Mouse (Mus musculus) stomach, embryonic 14.5 days (tissue): Measurements from ENCODE around the gene A4galt. TPM values are rescaled to one million over a fixed set of nuclear protein-coding genes. Genes with fewer than 3 reads are reported as not detected.

Experiments used
- ATAC-seq: fragments of 200-750 bp; cut with Nextera tagmentation; 2 replicates; pipeline ENCODE4 v1.8.0; 2017; ENCODE audit warnings: low read depth, moderate TSS enrichment; ENCODE audit not compliant: insufficient number of reproducible peaks, insufficient read depth, low FRiP score
- H3K27ac ChIP-seq: fragments of 300-500 bp; sonication (generic); 2 replicates; pipeline ENCODE4 v1.5.1; 2014; ENCODE audit warnings: mild to moderate bottlenecking, low read length, moderate library complexity, mixed read lengths
- H3K27me3 ChIP-seq: fragments of 300-500 bp; sonication (generic); 2 replicates; pipeline ENCODE4 v1.6.1; 2014; ENCODE audit warnings: low read length, control low read depth, mixed read lengths; ENCODE audit not compliant: control insufficient read depth, insufficient read depth
- H3K36me3 ChIP-seq: fragments of 300-500 bp; sonication (generic); 2 replicates; pipeline ENCODE4 v1.6.1; 2014; ENCODE audit warnings: mild to moderate bottlenecking, control low read depth, low read length, moderate library complexity, mixed read lengths; ENCODE audit not compliant: control insufficient read depth, insufficient read depth
- H3K4me1 ChIP-seq: fragments of 300-500 bp; sonication (generic); 2 replicates; pipeline ENCODE4 v1.6.1; 2014; ENCODE audit warnings: low read length, control low read depth, mixed read lengths; ENCODE audit not compliant: control insufficient read depth, insufficient read depth
- H3K4me2 ChIP-seq: fragments of 300-500 bp; sonication (generic); replicated peaks from 2 replicates; pipeline ENCODE4 v1.6.1; 2014; ENCODE audit warnings: low read depth, low read length, control low read depth
- H3K4me3 ChIP-seq: fragments of 300-500 bp; sonication (generic); 2 replicates; pipeline ENCODE4 v1.5.1; 2014; ENCODE audit warnings: low read depth, low read length, control low read depth
- H3K9ac ChIP-seq: fragments of 300-500 bp; sonication (generic); replicated peaks from 2 replicates; pipeline ENCODE4 v1.6.1; 2014; ENCODE audit warnings: low read depth, mild to moderate bottlenecking, control low read depth, low read length, moderate library complexity, mixed read lengths
- H3K9me3 ChIP-seq: fragments of 300-500 bp; sonication (generic); 2 replicates; pipeline ENCODE4 v1.6.1; 2016; ENCODE audit warnings: low read depth, low read length, control low read depth; ENCODE audit not compliant: control insufficient read depth
- WGBS: fragments of 180-500 bp; shearing (Covaris S2); extraction: QIAGEN DNeasy Blood & Tissue Kit; methylation state at CpG from one replicate; pipeline ENCODE4 v1.1.7; 2014; 5-methylcytosine and 5-hydroxymethylcytosine counted together
- polyA plus RNA-seq: library from polyadenylated mRNA; unstranded; fragments of >200 nt; fragmentation: Nextera tagmentation; extraction: Ambion mirVana; gene quantifications from 2 replicates; pipeline ENCODE4 v1.2.1, GENCODE M21; 2014

The A4galt gene
- polyA plus RNA-seq, 1 experiment from 2014 or later = 9.6 TPM

DNA sequence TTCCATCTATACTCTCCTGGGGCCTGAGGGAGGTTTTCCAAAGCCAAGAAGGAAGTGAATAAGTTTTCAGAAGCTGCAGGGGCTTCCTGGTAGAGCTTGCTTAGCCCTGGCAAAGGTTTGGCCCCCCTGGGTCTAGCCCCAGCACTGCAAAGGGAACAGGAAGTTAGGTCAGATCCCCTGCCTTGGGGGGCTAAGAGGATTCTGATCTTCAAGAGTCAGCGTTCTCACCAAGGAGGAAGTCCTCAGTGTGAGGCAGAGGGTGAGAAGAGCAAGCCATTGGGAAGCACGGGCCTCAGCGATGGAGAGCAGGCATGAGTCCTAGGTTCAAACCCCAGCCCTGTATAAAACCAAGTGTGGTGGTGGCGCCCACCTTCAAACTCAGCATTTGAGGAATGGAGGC is 4.9 kb upstream of the A4galt start:
- Histone ChIP-seq H3K9ac (no peak overlapping the region), H3K4me1 (0 out of 2 replicates have a peak, but pooled peaks cover 3% of the 10 kb centered on the region), H3K36me3 (no peaks in the 10 kb centered on the region), H3K27me3 (0 out of 2 replicates have a peak, but pooled peaks cover 6% of the 10 kb centered on the region), H3K9me3 (0 out of 2 replicates have a peak, but pooled peaks cover 2% of the 10 kb centered on the region), H3K27ac (no peak overlapping the region), H3K4me2 (no peak overlapping the region), H3K4me3 (no peak overlapping the region)
- WGBS = 84% methylated on average over 4 of the region's 4 CpGs
- ATAC-seq = no peak

GRCm38 (mm10) chr15:83255944-83256343 is 4.4 kb upstream of the A4galt start:
- WGBS = 79% methylated on average over 7 of the region's 7 CpGs
- Histone ChIP-seq H3K4me3 (no peak overlapping the region), H3K9me3 (0 out of 2 replicates have a peak, but pooled peaks cover 2% of the 10 kb centered on the region), H3K27ac (no peak overlapping the region), H3K27me3 (0 out of 2 replicates have a peak, but pooled peaks cover 6% of the 10 kb centered on the region), H3K4me1 (0 out of 2 replicates have a peak, but pooled peaks cover 3% of the 10 kb centered on the region), H3K4me2 (no peak overlapping the region), H3K9ac (no peak overlapping the region), H3K36me3 (no peaks in the 10 kb centered on the region)
- ATAC-seq = no peak

DNA sequence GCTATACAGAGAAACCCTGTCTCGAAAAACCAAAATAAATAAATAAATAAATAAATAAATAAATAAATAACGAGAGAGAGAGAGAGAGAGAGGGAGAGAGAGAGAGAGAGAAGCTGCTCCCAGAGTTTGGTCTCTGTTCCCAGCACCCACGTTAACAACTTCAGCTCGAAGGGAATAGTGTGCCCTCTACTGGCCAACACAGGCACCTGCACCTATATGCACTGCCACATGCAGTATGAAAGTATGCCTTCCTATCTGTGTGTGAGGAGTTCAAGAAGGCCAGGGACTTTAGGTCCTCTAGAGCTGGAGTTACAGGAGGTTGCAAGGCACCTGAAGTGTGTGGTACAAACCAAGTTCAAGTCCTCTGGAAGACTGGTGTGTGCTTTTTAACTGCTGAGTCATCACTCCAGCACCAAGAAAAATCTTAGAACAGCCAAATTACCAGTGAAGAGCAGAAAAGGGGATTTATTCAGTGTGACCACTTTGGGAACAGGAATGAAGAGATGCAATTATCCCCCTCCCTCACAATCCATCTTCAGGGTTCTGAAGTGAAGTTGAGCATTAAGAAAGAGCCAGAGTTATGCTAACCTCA is 3.7 kb upstream of the A4galt start:
- no peak overlapping the region for H3K4me3 ChIP-seq
- 0 out of 2 replicates have a peak, but pooled peaks cover 8% of the 10 kb centered on the region for H3K27me3 ChIP-seq
- H3K27ac ChIP-seq = no peak overlapping the region
- ATAC-seq = no peak
- H3K4me2 ChIP-seq = no peak overlapping the region
- 0 out of 2 replicates have a peak, but pooled peaks cover 3% of the 10 kb centered on the region for H3K4me1 ChIP-seq
- H3K36me3 ChIP-seq = no peaks in the 10 kb centered on the region
- H3K9me3 ChIP-seq = 0 out of 2 replicates have a peak, but pooled peaks cover 2% of the 10 kb centered on the region
- WGBS = 92% methylated on average over 4 of the region's 4 CpGs
- H3K9ac ChIP-seq = no peak overlapping the region

DNA sequence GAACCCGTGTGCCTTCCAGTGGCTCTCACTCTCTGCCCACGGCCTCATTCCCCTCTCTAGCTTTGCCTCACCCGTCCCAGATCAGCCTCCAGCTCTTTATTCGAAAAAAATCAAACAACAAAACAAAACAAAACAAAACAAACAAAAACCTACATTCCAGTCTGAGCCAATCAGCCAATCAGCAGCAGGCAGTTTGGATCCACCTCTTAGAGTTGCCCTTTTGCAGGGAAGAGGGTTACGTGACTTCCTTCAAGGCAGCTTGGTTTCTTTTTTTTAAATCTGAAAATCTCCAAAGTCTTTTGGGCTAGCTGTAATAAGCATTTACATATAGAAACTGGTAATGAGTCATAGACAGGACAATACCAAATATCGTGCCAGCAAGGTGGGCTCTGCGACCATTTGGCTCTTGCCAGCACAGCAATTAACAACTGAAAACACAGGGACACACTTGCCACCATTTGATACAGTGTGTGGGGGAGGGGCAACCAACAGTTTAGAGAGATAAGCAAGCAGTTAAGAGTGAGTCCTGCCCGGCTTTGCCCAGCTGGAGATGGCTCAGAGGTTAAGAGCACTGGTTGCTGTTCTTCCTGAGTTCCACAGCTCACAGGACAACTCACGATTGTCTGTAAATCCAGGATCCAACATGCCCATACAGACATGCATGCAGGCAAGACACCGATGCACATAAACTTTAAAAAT is 2.9 kb upstream of the A4galt start:
- H3K4me2 ChIP-seq = no peak overlapping the region
- H3K9me3 ChIP-seq = 0 out of 2 replicates have a peak, but pooled peaks cover 2% of the 10 kb centered on the region
- H3K9ac ChIP-seq = no peak overlapping the region
- no peak overlapping the region for H3K27ac ChIP-seq
- 0 out of 2 replicates have a peak, but pooled peaks cover 3% of the 10 kb centered on the region for H3K4me1 ChIP-seq
- H3K36me3 ChIP-seq = no peaks in the 10 kb centered on the region
- ATAC-seq = no peak
- 59% methylated on average over 10 of the region's 10 CpGs for WGBS
- no peak overlapping the region for H3K4me3 ChIP-seq
- 0 out of 2 replicates have a peak, but pooled peaks cover 9% of the 10 kb centered on the region for H3K27me3 ChIP-seq

GRCm38 (mm10) chr15:83252060-83252459 is 486 bp upstream of the A4galt start:
- Histone ChIP-seq H3K36me3 (no peaks in the 10 kb centered on the region), H3K9ac (no peak overlapping the region), H3K4me3 (no peak overlapping the region), H3K27me3 (0 out of 2 replicates have a peak, but pooled peaks cover 9% of the 10 kb centered on the region), H3K4me2 (peak overlapping the region; percentile 98; the same call in 1 of the 2 replicates), H3K27ac (no peak overlapping the region), H3K9me3 (0 out of 2 replicates have a peak, but pooled peaks cover 2% of the 10 kb centered on the region), H3K4me1 (0 out of 2 replicates have a peak, but pooled peaks cover 3% of the 10 kb centered on the region)
- no peak for ATAC-seq
- WGBS = 66% methylated on average over 14 of the region's 14 CpGs

DNA sequence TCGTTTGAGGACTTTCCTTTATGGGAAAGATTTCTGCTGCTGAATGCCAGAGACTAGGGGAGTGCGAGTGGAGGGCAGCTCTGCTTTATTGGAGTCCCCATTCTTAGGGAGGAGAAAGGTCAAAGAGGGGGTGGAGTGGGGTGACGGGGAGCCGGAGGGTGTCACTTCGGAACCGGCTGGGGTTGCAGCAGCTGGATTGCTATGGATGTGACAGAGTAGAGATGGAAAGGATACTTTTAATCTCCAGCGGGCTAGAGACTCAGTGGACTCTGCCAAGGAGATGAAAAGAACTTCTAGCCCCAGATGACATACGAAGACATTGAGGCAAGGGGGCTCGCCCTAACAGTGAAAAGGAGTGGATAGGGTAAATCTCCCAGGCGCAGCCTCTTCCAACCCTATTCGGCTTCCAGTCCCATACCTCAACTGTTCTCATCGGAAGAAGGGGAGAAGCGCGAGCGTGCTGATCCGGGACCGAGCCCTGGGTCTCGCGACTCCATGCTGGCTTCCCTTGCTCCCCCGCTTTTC is 861 bp downstream of the A4galt start:
- ATAC-seq = no peak
- Histone ChIP-seq H3K36me3 (no peaks in the 10 kb centered on the region), H3K4me3 (peak overlapping the region; percentile 63), H3K27me3 (0 out of 2 replicates have a peak, but pooled peaks cover 9% of the 10 kb centered on the region), H3K27ac (no peak overlapping the region), H3K9ac (peak overlapping the region; percentile 63), H3K4me1 (0 out of 2 replicates have a peak, but pooled peaks cover 3% of the 10 kb centered on the region), H3K9me3 (0 out of 2 replicates have a peak, but pooled peaks cover 2% of the 10 kb centered on the region), H3K4me2 (peak overlapping the region; percentile 98)
- WGBS = 3% methylated on average over 20 of the region's 20 CpGs

DNA sequence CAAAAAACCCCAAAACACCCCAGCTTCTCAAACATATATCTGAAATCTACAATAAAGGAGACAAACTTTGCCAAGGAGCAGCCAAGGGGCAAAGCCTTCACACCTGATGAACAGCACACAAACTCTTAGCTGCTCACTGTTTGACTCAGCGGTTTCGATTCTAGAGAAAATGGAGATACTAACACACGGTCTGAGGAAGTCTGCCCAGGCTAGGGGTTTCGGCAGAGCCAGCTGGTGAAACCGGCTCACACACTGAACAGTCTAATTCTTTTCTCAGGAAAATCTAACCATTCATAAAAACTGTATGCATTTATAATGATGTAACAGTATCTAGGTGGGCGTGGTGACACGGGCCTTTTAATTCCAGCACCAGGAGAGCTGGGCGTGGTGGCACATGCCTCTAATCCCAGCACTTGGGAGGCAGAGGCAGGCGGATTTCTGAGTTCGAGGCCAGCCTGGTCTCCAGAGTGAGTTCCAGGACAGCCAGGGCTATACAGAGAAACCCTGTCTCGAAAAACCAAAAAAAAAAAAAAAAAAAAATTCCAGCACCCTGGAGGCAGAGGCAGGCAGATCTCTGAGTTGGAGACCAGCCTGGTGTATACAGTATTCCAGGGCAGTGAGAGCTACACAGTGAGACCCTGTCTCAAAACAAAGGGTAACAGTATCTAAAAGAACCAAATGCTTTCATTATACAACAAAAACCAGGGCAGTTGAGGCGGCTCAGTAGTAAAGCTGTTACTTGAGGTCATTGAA is 1.9 kb downstream of the A4galt start:
- H3K4me1 ChIP-seq = 0 out of 2 replicates have a peak, but pooled peaks cover 3% of the 10 kb centered on the region
- WGBS = 93% methylated on average over 12 of the region's 12 CpGs
- ATAC-seq = no peak
- no peaks in the 10 kb centered on the region for H3K9me3 ChIP-seq
- no peak overlapping the region for H3K9ac ChIP-seq
- 0 out of 2 replicates have a peak, but pooled peaks cover 9% of the 10 kb centered on the region for H3K27me3 ChIP-seq
- H3K4me2 ChIP-seq = no peak overlapping the region
- no peaks in the 10 kb centered on the region for H3K36me3 ChIP-seq
- H3K27ac ChIP-seq = no peak overlapping the region
- no peak overlapping the region for H3K4me3 ChIP-seq
